Mouse (Mus musculus): Measurements from ENCODE around the gene Foxa2. TPM values are rescaled to one million over a fixed set of nuclear protein-coding genes. Genes with fewer than 3 reads are reported as not detected.

Foxa2 gene
- total and polyA plus RNA-seq, 2 experiments from 2014 or later, result 0.38 to 5.4 TPM

DNA sequence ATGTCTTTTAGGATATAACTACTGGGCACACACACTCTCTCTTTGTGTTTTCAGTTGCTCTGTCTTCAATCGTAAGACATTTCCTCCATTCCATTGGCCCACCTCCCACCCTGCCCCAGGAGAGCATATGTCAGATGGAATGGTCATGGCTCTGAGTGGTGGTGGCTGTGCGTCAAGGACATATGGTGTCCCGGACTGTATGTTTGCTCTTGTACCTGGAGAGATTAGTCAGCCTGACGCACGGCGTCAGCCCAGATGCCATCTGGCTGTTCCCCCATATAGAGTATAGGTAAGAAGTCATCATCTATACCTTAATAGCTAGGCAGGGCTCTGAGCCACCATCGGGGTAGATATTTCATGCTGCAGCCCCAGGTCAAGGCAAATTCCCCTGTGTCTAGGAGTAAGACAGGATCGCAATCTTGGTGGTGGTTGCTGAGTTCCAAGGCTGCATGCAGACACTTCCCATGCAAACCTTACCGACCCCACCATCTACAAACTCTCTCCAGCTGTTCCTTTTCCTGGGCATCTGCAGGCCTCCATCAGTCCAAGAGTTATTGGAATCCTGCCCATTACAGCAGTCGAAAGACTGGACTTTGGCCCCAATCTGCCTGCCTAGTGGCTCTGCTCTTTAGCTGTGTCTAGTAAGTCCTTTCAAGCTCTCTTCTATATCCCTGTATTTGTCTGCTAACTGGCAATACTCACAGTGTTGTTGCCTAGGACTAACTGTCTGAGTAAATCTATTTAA is 53.7 kb downstream of the Foxa2 start:
- 73% methylated on average over 10 of the region's 10 CpGs for WGBS
- no peak for TF ChIP-seq CTCF (IDR thresholded peaks at IDR 0.05; ENCODE audit: low read depth)
- H3K9me3 ChIP-seq (ENCODE audit: low read length), result no peaks in the 10 kb centered on the region
- H3K36me3 ChIP-seq (ENCODE audit: insufficient read depth, low read length), result no peaks in the 10 kb centered on the region
- no peak overlapping the region for H3K4me3 ChIP-seq (ENCODE audit: low read length)
- no peak overlapping the region for H3K9ac ChIP-seq (replicated peaks; ENCODE audit: low read length)
- no peak overlapping the region for H3K4me2 ChIP-seq (ENCODE audit: low read depth, low read length)
- no peaks in the 10 kb centered on the region for H3K27me3 ChIP-seq (ENCODE audit: insufficient read depth, low read length)
- no peak overlapping the region for H3K27ac ChIP-seq
- ATAC-seq (0 out of 2 replicates have a peak, but pooled peaks have one; percentile 47), DNase-seq (ENCODE audit: low spot score) (no peak)
- H3K4me1 ChIP-seq (ENCODE audit: insufficient read depth, low read length), result no peaks in the 10 kb centered on the region

Small RNAs within 50 kb of the gene (microRNA-seq; reads per million reads assigned to microRNA genes)
- 0 reads per million in 2 experiments for gene Gm27420

Data from hindbrain, postnatal 0 days (tissue).